Mouse (Mus musculus) cerebellum, adult 11 months (tissue): ENCODE data around the gene Tctn1.

Experiments used
- DNase-seq: peaks from one replicate; pipeline ENCODE4 v3.0.0; 2022

Gene Tctn1

DNA sequence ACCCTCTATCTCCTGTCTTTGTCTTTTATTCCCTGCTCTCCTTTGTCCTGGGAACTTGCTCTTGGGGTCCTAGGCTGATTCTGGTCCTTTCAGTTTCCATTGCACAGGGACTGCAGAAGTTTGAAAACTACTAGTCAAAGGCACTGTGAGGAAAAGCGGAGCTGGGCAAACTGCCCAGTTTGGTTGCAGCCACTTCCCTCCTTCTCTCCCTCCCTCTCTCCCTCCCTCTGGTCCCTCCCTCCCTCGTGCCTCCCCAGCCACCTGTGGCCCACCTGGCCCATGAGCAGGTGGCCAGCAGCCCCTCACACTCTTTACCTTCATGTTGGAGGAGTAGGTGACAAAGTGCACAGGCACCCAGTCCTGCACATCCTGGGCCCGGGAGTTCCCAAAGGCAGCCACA is 19.1 kb downstream of the Tctn1 start:
- no peak for DNase-seq

DNA sequence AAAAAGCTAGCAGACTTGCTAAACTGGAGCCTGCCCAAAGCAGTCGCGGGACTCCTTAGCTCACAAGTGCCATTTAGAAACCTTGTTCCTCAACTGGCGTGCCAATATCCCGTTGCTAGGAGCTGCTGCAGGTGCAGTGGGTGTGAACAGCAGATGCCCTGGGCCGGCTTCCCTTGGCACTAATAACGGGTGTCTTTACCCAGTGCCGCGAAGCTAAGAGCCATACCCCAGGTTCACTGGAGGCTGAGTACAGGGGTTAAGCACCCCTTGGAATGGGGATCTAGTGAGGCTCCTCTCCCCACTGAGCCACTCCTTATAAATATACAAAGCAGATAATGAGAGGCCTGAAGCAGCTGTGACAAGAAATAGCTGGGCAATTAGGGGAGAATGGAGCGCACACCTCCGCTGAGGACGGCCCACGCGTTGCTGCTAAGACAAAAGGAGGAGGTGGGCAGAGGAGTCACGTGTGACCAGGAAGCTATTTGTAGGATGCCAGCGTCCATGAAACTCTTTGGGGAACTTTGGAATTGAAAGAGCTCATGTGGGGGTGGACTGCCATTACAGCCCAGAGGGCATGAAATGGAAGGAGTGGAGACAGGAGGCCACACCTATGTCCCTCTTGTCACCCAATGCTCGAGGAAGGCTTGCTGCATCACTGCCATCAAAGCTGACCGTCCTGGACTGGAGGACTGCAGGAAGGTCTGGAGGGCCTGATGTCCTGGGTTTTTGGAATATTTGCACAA is 20.3 kb downstream of the Tctn1 start:
- DNase-seq = no peak

DNA sequence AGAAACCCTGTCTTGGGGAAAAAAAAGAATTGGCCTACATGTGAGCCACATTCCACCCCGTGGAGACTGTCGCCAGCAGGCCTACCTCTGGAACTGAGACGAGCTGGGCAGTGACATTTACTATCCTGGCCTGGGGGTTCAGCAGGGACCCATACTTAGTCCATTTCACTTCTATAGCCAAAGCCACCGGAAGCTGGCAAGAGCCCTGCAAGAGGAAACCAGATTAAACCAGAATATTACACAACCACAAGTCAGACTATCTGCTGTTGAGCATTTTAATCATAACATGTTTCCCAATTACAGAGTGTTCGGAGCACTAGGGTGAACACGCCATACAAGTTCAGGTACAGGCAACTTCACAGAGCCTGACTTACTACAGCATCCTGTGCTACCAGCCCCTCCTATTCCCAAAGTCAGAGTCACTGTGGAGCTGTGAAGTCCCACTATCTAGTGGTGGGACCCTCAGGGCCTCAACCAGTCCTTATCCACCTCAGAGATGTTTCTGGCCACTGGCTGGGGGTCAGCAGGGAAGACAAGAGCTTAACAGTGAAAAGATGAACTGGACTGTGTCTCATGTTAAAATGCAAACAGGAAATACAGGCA is 21.6 kb downstream of the Tctn1 start:
- no peak for DNase-seq

DNA sequence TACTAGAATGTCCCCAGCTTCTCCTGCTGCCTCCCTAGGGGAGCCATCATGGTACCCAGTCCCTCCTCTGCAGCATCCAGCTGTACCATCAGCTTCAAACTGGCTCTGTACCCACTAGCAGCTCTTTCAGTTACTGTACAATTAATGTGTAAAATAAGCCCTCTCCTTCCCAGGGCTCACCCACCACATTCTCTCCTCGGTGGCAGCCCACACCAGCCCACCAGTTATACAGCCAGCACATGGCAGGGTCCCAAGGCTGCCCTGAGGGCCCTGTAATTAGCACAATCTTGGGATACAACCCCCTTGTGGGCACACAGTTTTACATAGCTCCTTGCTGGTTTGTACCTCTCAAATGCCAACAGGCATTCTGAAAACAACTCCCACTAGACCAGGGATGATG is 23.3 kb downstream of the Tctn1 start:
- DNase-seq = no peak

DNA sequence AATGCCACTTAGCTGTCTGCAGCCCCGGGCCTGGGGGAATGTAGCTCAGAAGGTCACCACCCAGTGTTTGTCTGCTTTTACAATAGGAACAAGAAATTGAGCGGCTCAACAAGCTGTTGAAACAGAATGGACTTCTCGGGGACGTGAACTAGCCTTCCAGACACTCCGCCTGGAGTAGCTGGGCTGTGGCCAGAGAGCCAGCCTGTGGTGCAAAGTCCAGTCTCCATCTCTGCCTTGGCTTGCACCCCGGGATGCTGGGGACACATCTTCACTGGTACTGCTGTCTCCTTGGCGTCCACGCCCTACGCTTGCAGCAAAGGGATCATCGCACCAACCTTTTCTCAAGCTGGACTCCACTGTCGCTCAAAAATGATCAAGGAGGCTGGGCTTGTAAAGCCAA is 23.7 kb downstream of the Tctn1 start:
- no peak for DNase-seq

DNA sequence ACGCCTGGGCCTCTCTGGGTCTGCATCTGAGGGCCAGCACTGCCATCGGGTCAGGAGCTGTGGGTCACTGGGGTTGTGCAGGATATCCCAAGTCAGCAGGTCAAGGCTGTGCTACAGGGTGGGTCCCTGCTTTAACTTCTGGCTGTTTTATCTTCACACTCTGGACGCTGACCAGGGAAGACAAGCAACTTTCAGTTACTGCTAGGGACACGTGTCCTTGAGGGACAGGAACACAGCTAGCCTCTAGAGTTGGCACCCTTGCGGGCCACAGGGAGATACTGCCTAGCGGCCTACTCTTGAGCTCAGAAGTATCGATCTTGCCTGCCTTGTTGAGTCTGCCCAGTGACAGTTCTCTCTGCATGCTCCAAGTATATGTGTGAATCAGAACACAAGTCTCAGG is 24.6 kb downstream of the Tctn1 start:
- no peak for DNase-seq

DNA sequence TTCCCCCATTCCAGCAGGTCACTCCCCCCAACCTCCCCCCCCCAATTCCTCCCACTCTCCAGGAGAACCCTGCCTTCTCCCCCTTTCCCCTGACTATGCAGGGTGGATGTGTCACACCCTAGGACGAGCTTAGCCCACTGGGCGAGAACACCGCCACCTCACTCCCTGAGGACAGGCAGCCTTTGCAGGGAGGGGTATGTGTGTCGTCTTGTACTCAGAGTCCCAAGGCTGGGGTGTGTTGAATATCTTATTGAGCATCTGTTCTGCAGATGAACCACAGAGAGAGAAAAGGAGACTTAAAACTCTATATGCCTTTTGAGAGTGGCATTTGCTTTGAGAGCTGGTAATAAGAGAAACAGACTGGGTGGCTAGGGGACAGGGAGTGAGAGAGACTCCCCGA is 27.1 kb downstream of the Tctn1 start:
- no peak for DNase-seq

DNA sequence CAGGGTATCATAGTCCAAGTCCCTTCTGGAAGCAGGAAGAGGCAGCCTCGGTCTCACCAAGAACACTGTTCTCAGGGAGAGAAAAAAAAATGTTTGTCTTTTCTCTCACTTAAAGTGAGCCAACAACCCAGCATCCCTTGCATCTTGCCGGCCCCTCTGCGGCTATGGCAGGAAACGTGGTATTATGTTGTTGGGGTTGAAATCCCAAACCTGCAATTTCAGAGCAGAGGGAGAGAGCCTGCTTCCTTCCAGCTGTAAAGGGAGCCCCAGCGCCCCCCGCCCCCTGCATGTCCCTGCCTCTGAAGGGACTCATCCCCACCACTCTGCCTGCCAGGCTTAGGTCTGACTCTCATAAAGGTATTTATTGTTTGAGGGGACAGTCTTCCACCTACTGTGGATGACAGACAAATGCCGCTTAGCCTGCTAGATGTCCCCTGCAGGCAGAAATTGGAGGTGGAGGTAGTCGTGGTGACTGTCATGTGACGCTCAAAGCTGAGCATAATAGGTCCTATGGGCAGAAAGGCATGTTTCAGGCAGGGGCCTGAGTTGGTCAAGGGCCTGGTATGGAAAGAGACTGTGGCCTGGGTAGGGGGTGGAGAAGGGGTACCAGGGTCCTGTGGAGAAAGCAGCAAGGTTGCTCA is 28.9 kb downstream of the Tctn1 start:
- DNase-seq = no peak

DNA sequence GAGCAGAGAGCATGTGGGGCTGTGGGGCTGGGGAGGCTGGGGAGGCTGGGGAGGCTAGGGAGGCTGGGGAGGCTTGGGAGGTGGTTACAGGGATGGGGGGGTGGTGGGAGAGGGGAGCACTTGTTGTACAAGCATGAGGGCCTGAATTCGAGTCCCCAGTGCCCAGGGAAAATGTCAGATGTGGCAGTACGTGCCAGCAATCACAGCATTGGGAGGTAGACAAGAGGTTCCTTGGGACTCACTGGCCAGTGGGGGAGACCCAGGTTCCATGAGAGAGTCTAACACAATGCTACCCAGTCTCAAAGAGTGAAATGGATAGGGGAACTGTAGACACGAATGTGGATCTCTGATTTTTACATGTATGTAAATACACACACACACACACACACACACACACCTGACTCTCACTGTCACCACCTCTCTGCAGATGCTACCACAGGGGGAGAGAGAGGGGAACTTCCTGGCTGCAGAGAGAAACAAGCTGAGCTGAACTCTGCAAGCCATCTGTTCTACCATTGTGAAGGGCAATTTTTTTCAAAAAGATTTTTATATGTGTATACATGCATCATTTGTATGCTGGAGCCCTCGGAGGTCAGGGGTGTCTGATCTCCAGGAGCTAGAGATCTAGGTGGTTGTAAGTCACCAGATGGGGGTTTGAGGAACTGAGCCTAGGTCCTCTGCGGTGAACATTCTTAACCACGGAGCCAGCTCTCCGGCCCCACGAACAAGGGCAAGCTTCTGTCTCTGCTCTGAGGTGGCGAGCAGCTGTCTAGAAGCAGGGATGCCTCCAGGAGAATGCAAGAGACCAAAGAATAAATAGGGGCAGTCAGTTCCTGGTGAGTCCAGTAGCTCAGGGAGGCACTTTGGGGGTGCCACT is 29.7 kb downstream of the Tctn1 start:
- no peak for DNase-seq

DNA sequence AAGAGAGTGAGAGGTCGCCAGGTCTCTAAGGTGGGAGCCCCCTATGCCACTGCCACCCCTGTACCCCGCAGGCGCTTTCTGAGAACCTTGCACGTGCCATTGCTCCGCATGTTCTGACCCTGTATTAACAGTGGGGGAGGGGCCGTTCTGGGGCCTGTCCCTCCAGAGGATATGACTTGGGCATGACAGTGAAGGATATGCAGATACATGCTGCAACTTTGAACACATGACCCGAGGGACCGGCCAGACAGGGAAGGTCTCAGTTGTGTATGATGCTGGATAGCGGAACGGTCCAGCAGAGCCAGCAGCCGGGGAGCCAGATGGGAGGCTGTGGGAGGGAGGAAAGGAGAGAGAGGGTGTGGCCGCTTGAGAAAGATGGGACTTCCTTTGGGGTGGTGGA is 30.6 kb downstream of the Tctn1 start:
- DNase-seq = no peak

DNA sequence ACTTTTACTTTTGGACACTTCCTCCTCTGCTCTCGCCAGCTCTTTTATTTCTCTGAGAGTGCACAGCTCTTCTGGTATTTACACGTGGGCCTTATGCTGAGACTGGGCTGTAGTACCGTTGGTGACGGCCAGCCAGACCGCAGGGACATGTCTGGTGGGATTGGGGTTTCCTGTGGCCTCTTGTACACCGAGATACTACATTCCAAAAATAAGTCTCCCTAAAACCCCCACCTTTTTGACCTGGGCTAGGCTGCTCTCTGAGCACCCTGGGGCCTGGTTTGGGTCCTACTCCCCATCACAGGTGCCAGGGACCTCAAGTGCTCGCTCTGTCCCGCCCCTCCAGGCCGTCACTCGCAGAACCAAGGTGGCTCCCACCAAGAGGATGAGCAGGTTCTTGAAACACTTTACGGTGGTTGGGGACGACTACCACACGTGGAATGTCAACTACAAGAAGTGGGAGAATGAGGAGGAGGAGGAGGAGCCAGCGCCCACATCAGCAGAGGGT is 31.1 kb downstream of the Tctn1 start:
- no peak for DNase-seq

DNA sequence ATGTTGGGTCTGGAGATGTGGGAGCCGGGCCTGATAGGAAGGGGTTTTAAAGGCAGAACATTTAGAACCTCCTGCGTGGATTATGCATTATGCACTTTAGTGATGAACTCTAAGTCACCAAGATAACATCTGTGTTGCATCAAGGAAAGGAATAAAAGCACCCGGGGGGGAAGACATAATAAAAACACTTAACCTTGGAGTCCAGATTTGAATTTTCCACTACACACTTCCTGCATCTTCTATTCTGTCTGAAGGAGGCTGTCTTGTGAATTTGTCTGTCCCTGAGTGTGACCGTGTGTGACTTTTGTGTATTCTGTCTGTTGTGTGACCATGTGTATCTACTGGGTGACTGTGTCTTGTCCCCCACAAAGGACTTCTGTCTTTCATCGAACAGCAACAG is 32.3 kb downstream of the Tctn1 start:
- no peak for DNase-seq

DNA sequence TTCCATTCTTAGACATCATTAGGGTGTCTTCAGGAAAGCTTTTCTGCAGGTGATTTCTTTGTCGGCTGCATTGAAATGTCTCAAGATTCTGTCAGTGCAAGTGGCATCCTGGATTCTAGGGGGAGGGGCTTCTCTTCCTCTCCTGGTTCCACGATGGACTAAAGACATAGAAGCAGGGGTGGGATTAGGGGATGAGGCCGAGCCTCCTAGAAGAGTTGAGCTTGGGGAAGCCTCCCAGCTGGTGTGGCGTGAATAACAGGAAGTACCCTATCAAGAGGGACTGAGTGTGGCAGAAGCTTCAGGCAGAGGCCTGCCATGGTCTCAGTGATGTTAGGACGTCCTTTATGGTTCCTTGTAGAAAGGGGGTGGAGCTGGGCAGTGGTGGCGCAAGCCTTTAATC is 32.8 kb downstream of the Tctn1 start:
- no peak for DNase-seq

DNA sequence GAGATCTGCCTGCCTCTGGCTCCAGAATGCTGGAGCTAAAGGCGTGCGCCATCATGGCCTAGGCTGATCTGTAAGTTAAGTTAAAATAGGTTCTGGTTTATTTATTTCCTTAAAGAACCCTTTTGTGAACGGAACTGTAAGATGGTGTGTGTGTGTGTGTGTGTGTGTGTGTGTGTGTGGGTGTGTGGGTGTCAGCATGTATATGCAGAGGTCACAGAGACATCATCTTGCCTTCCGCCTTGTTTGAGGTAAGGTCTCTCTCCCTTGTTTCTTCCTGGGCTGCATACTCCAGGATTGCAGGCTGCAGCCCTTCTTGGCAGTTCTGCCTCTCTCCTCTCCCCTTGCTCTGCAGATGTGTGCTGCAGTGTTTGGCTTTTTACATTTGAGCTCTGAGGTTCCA is 33.4 kb downstream of the Tctn1 start:
- no peak for DNase-seq

DNA sequence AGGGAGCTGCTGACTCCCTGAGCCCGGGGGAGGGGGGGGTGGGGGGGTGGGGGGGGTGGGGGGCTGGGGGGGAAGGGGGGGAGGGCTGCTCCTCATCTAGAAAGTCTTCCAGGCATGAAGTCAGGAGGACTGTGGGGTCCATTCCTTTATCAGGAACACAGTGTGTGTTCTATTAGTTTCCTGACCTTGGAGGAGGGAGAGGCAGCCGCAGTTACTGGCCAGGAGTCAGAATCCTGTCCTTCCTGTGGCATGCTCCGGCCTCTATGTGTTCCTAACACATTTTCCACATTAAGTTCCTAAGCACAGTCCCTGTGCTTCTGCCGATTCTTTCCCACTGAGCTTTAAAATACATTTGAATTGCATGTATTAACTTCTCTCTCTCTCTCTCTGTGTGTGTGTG is 35.5 kb downstream of the Tctn1 start:
- DNase-seq = no peak

DNA sequence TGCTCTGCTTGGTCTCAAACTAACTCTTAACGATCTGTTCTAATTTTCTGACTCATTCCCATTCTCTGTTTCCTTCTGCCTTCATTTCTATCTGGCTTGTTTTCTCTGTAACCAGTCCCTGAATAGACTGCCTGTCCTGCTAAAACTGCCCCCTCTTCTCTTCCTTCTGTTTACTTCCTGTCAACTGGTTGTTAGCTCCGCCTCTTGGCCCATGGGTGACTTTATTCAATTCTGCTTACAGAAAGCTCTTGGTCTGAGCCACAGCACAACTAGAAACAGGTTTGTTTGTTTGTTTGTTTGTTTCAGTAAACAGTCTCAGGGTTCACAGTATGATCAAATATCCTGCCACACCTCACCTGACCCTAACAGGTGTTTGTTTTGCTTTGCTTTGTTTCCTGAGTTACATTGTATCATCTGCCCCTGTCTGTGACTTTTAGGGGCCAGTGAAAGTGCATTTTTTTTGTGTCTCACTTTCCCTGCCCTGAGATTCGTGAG is 35.9 kb downstream of the Tctn1 start:
- no peak for DNase-seq

DNA sequence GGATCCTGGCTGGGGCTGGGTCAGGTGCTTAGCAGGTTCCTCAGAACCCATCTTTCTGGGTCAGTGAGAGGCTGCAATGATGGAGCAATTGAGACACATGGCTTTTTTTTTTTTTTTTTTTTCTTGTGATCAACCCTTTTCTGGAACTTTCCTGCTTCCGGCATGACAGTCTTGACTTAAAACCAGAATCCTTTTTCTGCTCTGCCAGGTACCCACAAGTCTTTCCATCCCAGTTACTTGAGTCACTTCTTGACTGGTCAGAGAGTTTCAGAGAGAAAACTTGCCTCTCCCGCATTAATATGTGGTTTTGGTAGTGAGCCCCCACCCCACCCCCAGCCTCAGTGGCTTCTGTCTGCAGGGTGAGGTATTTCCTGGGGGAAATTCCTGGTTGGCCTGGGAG is 40.0 kb downstream of the Tctn1 start:
- no peak for DNase-seq

DNA sequence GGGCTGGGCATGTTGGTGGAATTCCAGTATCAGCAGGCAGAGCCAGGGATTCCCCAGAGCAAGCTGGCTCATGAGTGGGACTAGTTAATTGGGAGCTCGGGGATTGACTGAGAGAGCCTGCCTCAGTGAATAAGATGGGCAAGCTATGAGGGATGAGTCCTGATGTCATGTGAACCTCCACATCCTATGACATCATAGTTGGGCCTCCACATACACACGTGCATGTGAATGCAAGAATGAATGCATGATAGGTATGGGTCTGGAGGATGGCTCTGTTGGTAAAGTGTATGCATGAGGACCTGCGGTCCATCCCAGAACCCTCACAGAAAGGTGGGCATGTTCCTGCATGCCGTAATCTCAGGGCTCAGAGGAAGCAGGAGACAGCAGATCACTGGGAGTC is 43.2 kb downstream of the Tctn1 start:
- DNase-seq = no peak

DNA sequence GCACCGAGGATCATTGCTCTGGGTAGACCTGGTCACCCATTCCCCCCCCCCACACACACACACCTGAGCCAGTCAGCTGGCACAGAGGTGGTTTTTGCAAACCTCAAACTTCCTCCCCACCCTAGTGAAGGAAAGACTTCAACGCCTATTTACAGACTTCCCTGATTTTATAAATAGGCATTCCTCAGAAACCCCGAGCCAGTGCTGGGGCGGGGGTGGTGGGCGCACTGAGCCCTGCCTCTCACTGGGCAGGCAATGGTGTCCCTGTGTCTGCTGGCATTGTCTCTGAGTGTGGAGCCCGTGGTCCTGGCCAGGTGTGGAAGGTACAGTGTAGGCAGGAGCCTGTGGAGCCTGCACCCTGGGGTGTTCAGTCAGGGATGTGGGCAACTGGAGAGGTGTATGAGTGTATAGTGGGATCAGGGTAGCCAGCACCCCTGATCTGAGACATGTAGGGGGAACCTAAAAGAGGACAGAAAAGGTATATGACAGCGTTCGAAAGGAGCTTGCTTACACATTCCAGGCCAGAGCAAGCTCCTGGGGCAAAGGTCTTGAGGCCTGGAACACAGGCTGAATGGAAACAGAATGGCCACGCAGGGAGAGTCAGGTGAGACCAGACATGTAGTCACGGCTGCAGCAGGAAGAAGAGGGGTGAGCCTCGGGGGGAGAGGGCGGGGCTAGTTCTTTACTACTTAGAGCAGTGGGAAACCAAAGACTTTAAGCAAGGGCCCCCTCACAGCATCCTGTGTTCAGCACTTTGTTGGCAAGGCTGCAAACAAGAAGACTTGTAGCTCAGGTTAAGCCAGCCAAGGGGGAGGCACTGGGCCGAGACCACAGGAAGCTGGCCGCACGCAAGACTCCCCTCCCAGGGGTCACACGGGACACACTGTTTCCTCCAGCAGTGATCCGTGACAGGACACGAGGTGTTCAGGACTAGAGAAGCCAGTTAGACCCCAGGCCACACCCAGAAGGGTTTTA is 44.3 kb downstream of the Tctn1 start:
- no peak for DNase-seq

DNA sequence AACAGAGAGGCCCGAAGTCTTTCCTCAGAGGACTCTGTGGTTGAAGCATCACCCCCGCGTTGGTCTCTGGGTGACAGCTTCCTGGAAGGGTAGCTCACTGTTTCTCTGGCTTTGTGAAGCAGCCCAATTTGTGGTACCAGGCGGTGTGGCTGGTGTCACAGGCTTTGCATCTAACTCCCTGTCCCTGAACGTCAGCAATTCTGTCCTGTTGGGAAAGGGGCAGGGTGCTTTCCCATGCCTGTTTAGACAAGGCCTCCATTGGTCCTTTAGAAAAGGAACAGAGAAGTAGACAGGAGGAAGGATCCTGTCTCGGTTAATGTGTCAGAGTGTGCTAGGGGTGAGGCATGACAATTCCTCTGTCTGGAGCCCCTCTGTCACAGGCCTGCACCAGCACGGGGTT is 45.3 kb downstream of the Tctn1 start:
- DNase-seq = no peak

DNA sequence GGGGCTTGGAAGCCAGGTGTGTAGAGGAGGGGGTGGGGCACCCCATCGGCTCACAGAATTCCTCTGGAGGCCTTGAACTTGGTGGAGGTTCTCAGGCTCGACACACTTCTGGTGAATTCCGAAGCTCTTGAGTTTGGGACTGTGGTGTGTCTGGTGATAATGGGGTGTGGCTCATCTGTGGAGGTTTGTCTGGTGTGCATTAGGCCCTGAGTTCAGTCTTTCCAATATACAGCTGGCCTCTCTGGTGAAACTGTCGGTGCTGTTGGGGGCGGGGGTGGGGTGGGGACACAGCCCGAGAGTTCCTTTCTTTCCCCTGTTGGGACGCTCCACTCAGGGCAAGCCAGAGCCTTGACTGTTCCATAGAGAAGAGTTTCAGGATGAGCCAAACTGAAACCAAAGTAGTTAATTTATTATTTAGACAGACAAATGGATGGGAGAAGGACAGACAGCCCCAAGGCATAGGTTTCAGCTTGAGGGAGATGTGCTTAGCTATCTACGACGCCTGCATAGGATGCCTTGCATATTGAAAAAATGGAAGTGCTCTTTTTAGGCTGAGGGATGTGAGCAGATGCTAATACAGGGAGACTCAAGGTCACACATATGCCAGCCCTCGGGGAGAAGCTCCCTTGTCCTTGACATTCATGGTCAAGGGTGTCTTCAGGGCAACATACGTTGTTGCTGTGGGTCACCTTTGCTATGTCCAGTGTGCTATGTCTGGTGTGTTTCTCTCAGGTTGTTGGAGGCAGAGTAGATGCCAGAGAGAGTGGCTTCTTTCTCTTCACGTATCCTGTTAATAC is 46.0 kb downstream of the Tctn1 start:
- DNase-seq = no peak
